ENCODE assay signal across 8 mouse cellular contexts in genomic region chr9:60858306-60858960, GRCm38 (mm10).
DNase-seq lines count a peak whose midpoint lies in the region; ATAC-seq and TF ChIP-seq lines count a peak whose summit lies in the region.

No protein-coding gene starts in this region.

- H3K4me2 ChIP-seq in forebrain, postnatal 0 days (ENCODE audit: low read depth), result peak overlapping the region; percentile 45
- peak overlapping the region; percentile 31 for H3K4me2 ChIP-seq in midbrain, embryonic 13.5 days (replicated peaks)

- no peak overlapping the region for H3K9ac ChIP-seq in forebrain, postnatal 0 days
- 0 out of 2 replicates have a peak overlapping the region, but pooled peaks have one; percentile 46 for H3K9ac ChIP-seq in midbrain, embryonic 13.5 days (replicated peaks)

- no peaks in the 10 kb centered on the region for H3K36me3 ChIP-seq in forebrain, postnatal 0 days (ENCODE audit: insufficient read depth)
- no peaks in the 10 kb centered on the region; the same call in 1 of the 2 replicates for H3K36me3 ChIP-seq in midbrain, embryonic 13.5 days

- H3K27ac ChIP-seq in forebrain, postnatal 0 days (ENCODE audit: low read depth, low read length), result no peak overlapping the region
- no peak overlapping the region for H3K27ac ChIP-seq in midbrain, embryonic 13.5 days

- no peaks in the 10 kb centered on the region for H3K9me3 ChIP-seq in forebrain, postnatal 0 days (ENCODE audit: low read length)
- no peaks in the 10 kb centered on the region for H3K9me3 ChIP-seq in midbrain, embryonic 13.5 days

- peak; percentile 94 for TF ChIP-seq CTCF in forebrain, postnatal 0 days (IDR thresholded peaks at IDR 0.05; ENCODE audit: low read depth)

- H3K4me3 ChIP-seq in forebrain, postnatal 0 days (ENCODE audit: low read depth, low read length), result peak overlapping the region; percentile 12; the same call in 1 of the 2 replicates
- no peak overlapping the region for H3K4me3 ChIP-seq in midbrain, embryonic 13.5 days (replicated peaks)

- H3K27me3 ChIP-seq in forebrain, postnatal 0 days (ENCODE audit: insufficient read depth, low read length), result no peaks in the 10 kb centered on the region
- H3K27me3 ChIP-seq in midbrain, embryonic 13.5 days, result no peaks in the 10 kb centered on the region

- peaks cover 6% of the 10 kb centered on the region; the same call in 1 of the 2 replicates for H3K4me1 ChIP-seq in forebrain, postnatal 0 days (ENCODE audit: insufficient read depth)
- H3K4me1 ChIP-seq in midbrain, embryonic 13.5 days (replicated peaks), result peaks cover 19% of the 10 kb centered on the region

- peak; percentile 38 to 39 for DNase-seq in right cerebral cortex, adult 2 months (ENCODE audit: low spot score in 2 of 2)
- DNase-seq in right cerebral cortex, postnatal 4 days, result no peak
- peak; percentile 63 for DNase-seq in brain, adult 2 months (ENCODE audit: low read depth, low spot score)
- peak; percentile 84 for DNase-seq in forebrain, postnatal 0 days
- DNase-seq in large intestine, adult 2 months (ENCODE audit: low read depth, low spot score), result peak; percentile 39
- DNase-seq in yolk sac, embryonic 10.5 days (ENCODE audit: low spot score), result peak; percentile 31
- no peak for DNase-seq in layer of hippocampus, adult 9-11 months

- ATAC-seq in forebrain, postnatal 0 days, result peak; percentile 42
- ATAC-seq in midbrain, embryonic 13.5 days, result peak; percentile 74

- 34% methylated on average over 11 of the region's 11 CpGs for WGBS in forebrain, postnatal 0 days
- 44% methylated on average over 11 of the region's 11 CpGs for WGBS in large intestine, adult 2 months
- 41% methylated on average over 11 of the region's 11 CpGs for WGBS in midbrain, embryonic 13.5 days

Comparison
In these comparisons a context has a peak if more than half of its experiments do, and no peak if none do; other contexts are left out.
1. DNase-seq: peak in right cerebral cortex, adult 2 months (2 of 2), brain, adult 2 months (single experiment), forebrain, postnatal 0 days (single experiment), large intestine, adult 2 months (single experiment) and yolk sac, embryonic 10.5 days (single experiment); none in right cerebral cortex, postnatal 4 days (single experiment) and layer of hippocampus, adult 9-11 months (single experiment).